Mouse (Mus musculus): Measurements from ENCODE around the gene Cfap44.

GRCm38 (mm10) chr16:44407211-44407610 lies 12.6 kb downstream of the Cfap44 start:
- TF ChIP-seq TCF12 (IDR thresholded peaks at IDR 0.05; ENCODE audit: insufficient read depth, poor library complexity, severe bottlenecking) (no peak), MYOG (IDR thresholded peaks at IDR 0.05; ENCODE audit: control insufficient read depth in 1 of 3, insufficient read depth in 1 of 3, insufficient read length in 2 of 3, low read depth in 2 of 3) (no peak), REST (IDR thresholded peaks at IDR 0.05; ENCODE audit: insufficient read depth, insufficient read length) (no peak), POLR2A (IDR thresholded peaks at IDR 0.05; ENCODE audit: insufficient read length, low read depth) (no peak), POLR2AphosphoS2 (IDR thresholded peaks at IDR 0.05; ENCODE audit: insufficient read length, low read depth) (no peak), MAX (IDR thresholded peaks at IDR 0.05; ENCODE audit: low read depth) (no peak), SRF (IDR thresholded peaks at IDR 0.05; ENCODE audit: control insufficient read depth, insufficient read length, low read depth) (no peak), MYOD1 (IDR thresholded peaks at IDR 0.05; ENCODE audit: control insufficient read depth in 1 of 3, insufficient read length in 2 of 3, low read depth in 2 of 3) (no peak)
